Mouse (Mus musculus): ENCODE results near the gene Ranbp1.

Ranbp1 gene

DNA sequence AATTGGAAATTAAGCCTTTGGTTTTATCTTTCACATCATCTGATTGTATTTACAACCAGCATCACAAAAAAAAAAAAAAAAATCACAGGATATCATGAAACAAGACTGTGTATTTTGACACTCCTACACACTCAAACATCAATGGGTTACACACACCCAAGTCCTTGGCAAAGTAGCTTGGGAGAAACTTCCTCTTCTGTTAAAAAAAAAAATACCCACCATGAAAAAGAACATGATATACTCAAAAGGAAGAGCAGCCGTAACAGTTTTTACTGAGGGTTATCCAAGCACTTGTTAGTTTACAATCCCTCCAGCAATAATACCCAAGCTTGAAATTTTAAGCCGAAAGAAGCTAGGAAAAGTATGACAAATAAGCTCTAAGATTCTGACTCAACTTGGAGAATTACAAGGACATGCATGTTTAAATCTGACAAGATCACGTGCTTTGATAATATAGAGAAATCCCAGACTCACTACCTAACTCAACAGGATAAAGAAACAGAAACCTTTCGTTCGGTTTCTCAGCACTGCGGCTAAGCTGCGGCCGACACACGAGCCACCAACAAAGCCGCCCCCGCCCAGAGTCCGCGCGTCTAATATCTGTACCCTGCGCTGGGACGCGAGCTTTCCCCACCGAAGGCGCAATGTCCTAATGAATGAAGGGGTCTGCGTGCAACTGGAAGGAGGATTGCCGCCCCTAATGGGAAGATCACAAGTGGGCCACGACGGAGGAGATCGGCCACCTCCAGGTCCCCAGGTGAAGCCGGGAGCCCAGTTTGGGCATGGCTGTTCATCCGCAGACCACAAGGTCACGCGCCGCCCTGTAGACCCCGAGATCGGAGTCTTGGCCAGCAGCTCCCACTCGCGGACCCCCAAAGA lies 772 bp downstream of the Ranbp1 start:
- Histone ChIP-seq H3K36me3 (ENCODE audit: control insufficient read depth, insufficient read depth, low read length, poor library complexity, severe bottlenecking) (peaks cover 8% of the 10 kb centered on the region), H3K27me3 (ENCODE audit: control insufficient read depth, insufficient read depth, low read length, poor library complexity, severe bottlenecking) (no peaks in the 10 kb centered on the region)
- no peak for DNase-seq (ENCODE audit: low read depth, low spot score)

DNA sequence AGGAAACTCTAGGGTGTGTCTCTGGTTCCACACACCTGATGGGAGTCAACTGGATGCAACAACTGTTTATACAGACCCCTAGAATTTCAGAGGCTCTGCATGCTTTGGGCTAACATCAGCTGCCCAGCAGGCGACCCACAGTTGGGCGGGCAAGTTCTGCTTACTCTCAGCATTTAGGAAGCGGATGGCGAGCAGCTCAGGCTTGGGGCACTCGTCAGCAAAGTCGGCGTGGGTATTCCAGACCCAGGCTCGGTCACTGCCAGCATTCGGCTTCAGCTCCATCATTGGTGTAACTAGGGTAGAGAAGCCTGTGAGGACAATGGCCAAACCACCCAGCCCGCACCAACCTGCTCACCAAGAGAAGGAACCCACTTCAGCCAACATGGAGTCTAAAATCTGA lies 7.0 kb downstream of the Ranbp1 start:
- H3K36me3 ChIP-seq (ENCODE audit: control insufficient read depth, insufficient read depth, low read length, poor library complexity, severe bottlenecking) = peaks cover 23% of the 10 kb centered on the region
- no peak for DNase-seq (ENCODE audit: low read depth, low spot score)
- no peaks in the 10 kb centered on the region for H3K27me3 ChIP-seq (ENCODE audit: control insufficient read depth, insufficient read depth, low read length, poor library complexity, severe bottlenecking)

DNA sequence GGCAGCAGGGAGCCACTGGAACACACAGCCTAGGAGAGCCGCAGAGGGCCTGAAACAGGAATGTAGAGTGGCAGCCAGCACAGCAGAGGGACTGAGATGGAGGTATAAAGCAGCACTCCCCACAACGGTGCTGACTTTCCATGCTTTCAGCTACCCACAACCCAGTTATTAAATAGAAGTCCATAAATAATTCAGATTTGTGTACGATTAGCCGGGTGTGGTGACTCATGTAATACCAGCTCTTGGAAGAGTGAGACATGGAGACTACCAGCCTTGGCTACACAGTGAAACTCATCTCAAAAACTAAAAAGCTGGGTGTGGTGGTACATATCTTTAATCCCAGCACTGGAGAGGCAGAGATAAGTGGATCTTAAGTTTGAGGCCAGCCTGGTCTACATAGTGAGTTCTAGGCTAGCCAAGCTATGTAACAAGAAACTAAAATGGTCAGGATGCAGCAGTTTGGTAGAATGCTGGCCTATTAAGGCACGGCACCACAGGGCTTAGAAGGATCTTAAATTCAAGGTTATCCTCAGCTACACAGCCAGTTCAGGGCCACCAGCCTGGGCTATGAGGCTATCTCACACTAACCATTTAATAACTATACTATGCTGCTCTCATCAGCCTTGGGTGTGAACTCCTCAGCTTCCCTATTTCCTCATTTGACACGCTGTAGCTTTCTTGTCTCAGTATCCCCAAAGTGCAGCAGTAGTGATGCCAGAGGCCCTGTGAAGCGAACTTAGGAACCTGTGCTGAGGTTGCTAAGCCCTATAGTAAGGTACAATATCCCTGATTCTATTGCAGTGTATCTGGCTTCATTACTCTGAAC lies 11.6 kb downstream of the Ranbp1 start:
- Histone ChIP-seq H3K27me3 (ENCODE audit: control insufficient read depth, insufficient read depth, low read length, poor library complexity, severe bottlenecking) (no peaks in the 10 kb centered on the region), H3K36me3 (ENCODE audit: control insufficient read depth, insufficient read depth, low read length, poor library complexity, severe bottlenecking) (peaks cover 13% of the 10 kb centered on the region)
- no peak for DNase-seq (ENCODE audit: low read depth, low spot score)

GRCm38 (mm10) chr16:18235389-18236065 lies 13.0 kb downstream of the Ranbp1 start:
- DNase-seq (ENCODE audit: low read depth, low spot score) = peak; percentile 34
- no peaks in the 10 kb centered on the region for H3K27me3 ChIP-seq (ENCODE audit: control insufficient read depth, insufficient read depth, low read length, poor library complexity, severe bottlenecking)
- H3K36me3 ChIP-seq (ENCODE audit: control insufficient read depth, insufficient read depth, low read length, poor library complexity, severe bottlenecking) = peaks cover 4% of the 10 kb centered on the region; the same call in 1 of the 2 replicates

DNA sequence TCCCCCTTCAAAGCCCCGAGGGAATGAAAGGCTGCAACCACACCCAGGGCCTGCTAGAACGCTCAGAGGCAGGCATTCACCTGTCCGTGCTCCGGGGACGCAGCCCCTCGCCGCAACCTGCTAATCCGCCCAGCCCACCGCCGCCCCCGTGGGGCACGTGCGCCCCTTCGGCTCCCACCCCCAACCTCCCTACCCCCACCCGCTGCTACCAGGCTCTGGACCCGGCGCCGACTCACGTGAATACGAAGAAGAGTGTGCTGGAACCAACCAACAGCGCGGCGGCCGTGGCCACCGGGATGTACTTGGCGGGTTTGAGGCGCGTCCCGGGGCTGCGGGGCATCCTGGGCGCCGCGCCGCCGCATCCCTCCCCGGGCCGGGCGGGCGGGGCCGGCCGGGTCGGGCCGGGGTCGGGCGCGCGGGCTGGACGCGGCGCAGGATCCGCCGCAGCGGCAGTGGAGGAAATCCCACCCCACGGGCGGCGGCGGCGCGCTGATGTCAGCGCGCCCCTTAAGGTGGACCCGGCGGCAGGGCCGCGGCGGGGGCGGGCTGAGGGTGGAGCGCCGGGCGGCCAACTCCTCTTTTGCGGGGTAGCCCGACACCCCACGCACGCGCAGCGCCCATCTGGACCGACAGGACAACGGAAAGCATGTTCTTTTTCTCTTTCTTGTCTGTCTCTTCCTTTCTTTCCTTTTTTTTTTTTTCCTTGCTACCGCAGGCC lies 13.7 kb downstream of the Ranbp1 start, which contains the start of gene Zdhhc8:
Zdhhc8 (minus strand) TSS at position 466 of the 718 bp plus-strand sequence.
- peak; percentile 62 for DNase-seq (ENCODE audit: low read depth, low spot score)
- Histone ChIP-seq H3K27me3 (ENCODE audit: control insufficient read depth, insufficient read depth, low read length, poor library complexity, severe bottlenecking) (no peaks in the 10 kb centered on the region), H3K36me3 (ENCODE audit: control insufficient read depth, insufficient read depth, low read length, poor library complexity, severe bottlenecking) (0 out of 2 replicates have a peak, but pooled peaks cover 2% of the 10 kb centered on the region)

DNA sequence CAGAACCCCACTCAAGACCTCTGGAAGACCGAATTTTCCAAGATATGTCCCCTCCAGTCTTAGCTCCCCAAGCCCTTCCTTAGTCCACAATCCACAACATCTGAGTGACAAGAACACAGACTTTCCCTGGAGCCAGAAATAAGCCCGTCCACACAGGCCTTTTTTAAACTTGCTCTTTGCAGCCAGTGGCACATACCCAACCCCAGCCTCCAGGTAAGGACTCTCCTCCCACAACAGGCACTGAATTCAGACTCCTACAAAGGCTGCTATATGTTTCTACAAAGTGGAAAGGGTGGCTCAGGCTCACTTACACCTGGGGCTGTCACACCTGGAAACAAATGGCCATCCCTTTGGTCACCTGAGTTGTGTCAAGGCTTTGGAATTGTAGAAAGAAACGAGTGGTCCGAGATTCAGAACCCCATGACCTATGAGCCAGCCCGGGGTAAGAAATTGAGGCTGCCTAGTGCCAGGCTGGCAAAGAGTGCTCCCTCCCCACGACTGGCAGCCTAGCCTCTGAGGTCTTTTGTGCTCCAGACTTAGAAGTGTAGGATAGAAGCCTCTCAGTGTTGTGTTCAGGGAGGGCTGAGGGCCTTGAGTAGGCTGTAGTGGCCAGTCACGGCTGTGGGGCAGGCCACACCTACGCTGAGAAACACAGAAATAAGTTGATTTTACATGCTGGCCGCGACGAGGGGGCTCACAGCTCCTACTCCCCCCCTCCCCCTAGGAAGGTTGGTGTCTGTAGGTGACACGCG lies 14.4 kb downstream of the Ranbp1 start:
- DNase-seq (ENCODE audit: low read depth, low spot score) = peak; percentile 33
- Histone ChIP-seq H3K27me3 (ENCODE audit: control insufficient read depth, insufficient read depth, low read length, poor library complexity, severe bottlenecking) (no peaks in the 10 kb centered on the region), H3K36me3 (ENCODE audit: control insufficient read depth, insufficient read depth, low read length, poor library complexity, severe bottlenecking) (0 out of 2 replicates have a peak, but pooled peaks cover 2% of the 10 kb centered on the region)

- Histone ChIP-seq H3K27me3 (ENCODE audit: control insufficient read depth, insufficient read depth, low read length, poor library complexity, severe bottlenecking) (no peaks in the 10 kb centered on the region), H3K36me3 (ENCODE audit: control insufficient read depth, insufficient read depth, low read length, poor library complexity, severe bottlenecking) (no peaks in the 10 kb centered on the region)
- no peak for DNase-seq (ENCODE audit: low read depth, low spot score)
Measured at GRCm38 (mm10) chr16:18233451-18233850, 15.1 kb downstream of the Ranbp1 start.

DNA sequence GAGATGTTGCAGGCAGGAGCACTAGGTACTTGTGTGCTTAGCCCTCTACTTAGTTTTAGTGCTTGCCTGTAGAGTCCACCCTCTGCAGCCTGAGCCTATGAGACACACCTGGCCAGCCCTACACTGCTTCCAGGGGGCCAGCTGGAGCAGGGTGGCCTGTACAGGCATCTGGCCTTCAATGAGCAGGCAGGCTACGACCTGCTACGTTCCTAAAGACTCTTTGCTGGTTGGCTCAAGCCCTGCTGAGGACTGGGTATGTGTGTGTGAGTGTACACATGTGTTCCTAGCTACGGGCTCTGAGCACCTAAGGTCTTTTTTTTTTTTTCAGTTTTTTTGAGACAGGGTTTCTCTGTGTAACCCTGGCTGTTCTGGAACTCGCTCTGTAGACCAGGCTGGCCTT lies 17.1 kb downstream of the Ranbp1 start:
- DNase-seq (ENCODE audit: low read depth, low spot score) = no peak
- H3K36me3 ChIP-seq (ENCODE audit: control insufficient read depth, insufficient read depth, low read length, poor library complexity, severe bottlenecking) = no peaks in the 10 kb centered on the region
- no peaks in the 10 kb centered on the region for H3K27me3 ChIP-seq (ENCODE audit: control insufficient read depth, insufficient read depth, low read length, poor library complexity, severe bottlenecking)

DNA sequence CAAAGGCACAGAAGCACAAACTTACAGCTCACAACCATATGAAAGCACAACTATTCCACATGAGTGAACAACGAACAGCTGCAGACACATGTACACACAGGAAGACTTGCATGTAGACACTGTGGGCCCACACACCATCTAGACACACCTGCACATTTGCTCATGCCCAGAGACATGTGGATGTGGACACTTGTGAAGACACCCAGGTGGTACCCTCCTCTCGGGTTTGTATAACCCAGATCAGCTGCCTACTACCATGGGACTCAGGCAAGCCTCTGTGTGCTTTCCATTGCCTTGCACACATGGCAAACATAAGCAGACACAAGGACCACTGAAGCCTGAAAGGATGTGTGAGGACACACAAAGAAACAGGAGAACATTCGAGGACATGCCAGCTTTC lies 17.5 kb downstream of the Ranbp1 start:
- DNase-seq (ENCODE audit: low read depth, low spot score) = no peak
- no peaks in the 10 kb centered on the region for H3K36me3 ChIP-seq (ENCODE audit: control insufficient read depth, insufficient read depth, low read length, poor library complexity, severe bottlenecking)
- no peaks in the 10 kb centered on the region for H3K27me3 ChIP-seq (ENCODE audit: control insufficient read depth, insufficient read depth, low read length, poor library complexity, severe bottlenecking)

GRCm38 (mm10) chr16:18230617-18231016 lies 17.9 kb downstream of the Ranbp1 start:
- DNase-seq (ENCODE audit: low read depth, low spot score) = no peak
- Histone ChIP-seq H3K27me3 (ENCODE audit: control insufficient read depth, insufficient read depth, low read length, poor library complexity, severe bottlenecking) (no peaks in the 10 kb centered on the region), H3K36me3 (ENCODE audit: control insufficient read depth, insufficient read depth, low read length, poor library complexity, severe bottlenecking) (no peaks in the 10 kb centered on the region)

- Histone ChIP-seq H3K27me3 (ENCODE audit: control insufficient read depth, insufficient read depth, low read length, poor library complexity, severe bottlenecking) (no peaks in the 10 kb centered on the region), H3K36me3 (ENCODE audit: control insufficient read depth, insufficient read depth, low read length, poor library complexity, severe bottlenecking) (peaks cover 3% of the 10 kb centered on the region)
- DNase-seq (ENCODE audit: low read depth, low spot score) = no peak
Measured at GRCm38 (mm10) chr16:18229622-18230021, 18.9 kb downstream of the Ranbp1 start.

GRCm38 (mm10) chr16:18228856-18229255 lies 19.7 kb downstream of the Ranbp1 start:
- Histone ChIP-seq H3K36me3 (ENCODE audit: control insufficient read depth, insufficient read depth, low read length, poor library complexity, severe bottlenecking) (peaks cover 3% of the 10 kb centered on the region), H3K27me3 (ENCODE audit: control insufficient read depth, insufficient read depth, low read length, poor library complexity, severe bottlenecking) (no peaks in the 10 kb centered on the region)
- DNase-seq (ENCODE audit: low read depth, low spot score) = no peak

DNA sequence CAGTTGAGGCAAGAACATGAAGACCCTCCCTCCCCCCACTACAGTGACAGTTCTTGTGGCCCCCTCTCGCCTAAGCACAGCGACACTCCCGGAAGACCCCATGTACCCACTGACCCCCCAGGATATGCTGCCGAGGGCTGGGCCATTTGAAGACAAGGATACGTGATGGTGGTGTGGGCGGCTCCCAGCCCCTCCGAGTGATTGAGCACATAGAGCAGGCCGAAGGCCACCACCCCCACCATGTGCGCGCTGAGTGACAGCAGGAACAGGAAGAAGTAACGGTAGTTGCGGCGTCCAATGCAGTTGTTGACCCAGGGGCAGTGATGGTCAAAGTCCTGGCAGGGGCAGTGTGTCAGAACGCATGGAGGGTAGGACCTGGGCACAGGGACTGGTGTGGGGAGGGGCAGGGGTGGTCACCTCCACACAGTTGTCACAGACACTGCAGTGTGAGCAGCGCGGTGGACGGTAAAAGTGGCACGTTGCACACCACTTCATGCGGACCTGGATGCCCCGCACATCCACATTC lies 20.6 kb downstream of the Ranbp1 start:
- DNase-seq (ENCODE audit: low read depth, low spot score) = no peak
- H3K27me3 ChIP-seq (ENCODE audit: control insufficient read depth, insufficient read depth, low read length, poor library complexity, severe bottlenecking) = no peaks in the 10 kb centered on the region
- peaks cover 3% of the 10 kb centered on the region for H3K36me3 ChIP-seq (ENCODE audit: control insufficient read depth, insufficient read depth, low read length, poor library complexity, severe bottlenecking)
